Mouse (Mus musculus) layer of hippocampus, postnatal 36 days (tissue): ENCODE data around the gene Plcb1. TPM values are rescaled to one million over a fixed set of nuclear protein-coding genes. Genes with fewer than 3 reads are reported as not detected.
"Not testable (repeated sequence)": the region's sequence is repeated elsewhere in the genome, so short reads cannot be mapped to it uniquely, and the experiment has no call there.

Source experiments
- DNase-seq, 2 experiments: peaks; one replicate each; pipeline ENCODE4 v3.0.0; 2022
- total RNA-seq, 2 experiments: library from RNA; stranded (reverse); gene quantifications; 2 replicates each; pipeline ENCODE4 v1.2.3; 2021

Gene Plcb1
- total RNA-seq, 2 experiments from 2014 or later: 152 TPM

- no peak for DNase-seq
These were observed 532.3 kb downstream of the Plcb1 start for GRCm38 (mm10) chr2:135318136-135318535.

GRCm38 (mm10) chr2:135323276-135323954 is 537.5 kb downstream of the Plcb1 start:
- peak in 1 of 2 experiments; percentile 19 for DNase-seq

- DNase-seq: peak; percentile 55 to 57
These were observed 538.1 kb downstream of the Plcb1 start for GRCm38 (mm10) chr2:135323955-135324302.

GRCm38 (mm10) chr2:135328756-135329155 is 542.9 kb downstream of the Plcb1 start:
- DNase-seq: no peak

GRCm38 (mm10) chr2:135329782-135330545 is 544.1 kb downstream of the Plcb1 start:
- DNase-seq: peak in 1 of 2 experiments; percentile 53

- no peak for DNase-seq
These were observed 546.0 kb downstream of the Plcb1 start for GRCm38 (mm10) chr2:135331868-135332267.

- no peak for DNase-seq
These were observed 570.4 kb downstream of the Plcb1 start for GRCm38 (mm10) chr2:135356311-135356710.

- no peak for DNase-seq
These were observed 575.9 kb downstream of the Plcb1 start for GRCm38 (mm10) chr2:135361798-135362197.

- no peak for DNase-seq
These were observed 577.1 kb downstream of the Plcb1 start for GRCm38 (mm10) chr2:135362948-135363347.

GRCm38 (mm10) chr2:135370259-135370835 is 584.5 kb downstream of the Plcb1 start:
- no peak for DNase-seq

- DNase-seq: not testable (repeated sequence)
These were observed 594.9 kb downstream of the Plcb1 start for GRCm38 (mm10) chr2:135380796-135381195.

- no peak for DNase-seq
These were observed 595.5 kb downstream of the Plcb1 start for GRCm38 (mm10) chr2:135381396-135381795.

GRCm38 (mm10) chr2:135387990-135388389 is 602.1 kb downstream of the Plcb1 start:
- DNase-seq: no peak

GRCm38 (mm10) chr2:135394698-135395097 is 608.8 kb downstream of the Plcb1 start:
- no peak for DNase-seq

GRCm38 (mm10) chr2:135396375-135396774 is 610.5 kb downstream of the Plcb1 start:
- no peak for DNase-seq

GRCm38 (mm10) chr2:135397970-135398369 is 612.1 kb downstream of the Plcb1 start:
- no peak for DNase-seq

- no peak for DNase-seq
These were observed 613.9 kb downstream of the Plcb1 start for GRCm38 (mm10) chr2:135399760-135400159.

GRCm38 (mm10) chr2:135402916-135403315 is 617.0 kb downstream of the Plcb1 start:
- DNase-seq: no peak

GRCm38 (mm10) chr2:135403344-135403743 is 617.5 kb downstream of the Plcb1 start:
- DNase-seq: no peak

- no peak for DNase-seq
These were observed 618.2 kb downstream of the Plcb1 start for GRCm38 (mm10) chr2:135404095-135404494.

- DNase-seq: no peak
These were observed 623.7 kb downstream of the Plcb1 start for GRCm38 (mm10) chr2:135409418-135410097.

- no peak for DNase-seq
These were observed 625.8 kb downstream of the Plcb1 start for GRCm38 (mm10) chr2:135411675-135412074.

GRCm38 (mm10) chr2:135415137-135415536 is 629.3 kb downstream of the Plcb1 start:
- no peak for DNase-seq
